8 mouse cellular contexts compared by ENCODE assay signal in the genomic region with DNA sequence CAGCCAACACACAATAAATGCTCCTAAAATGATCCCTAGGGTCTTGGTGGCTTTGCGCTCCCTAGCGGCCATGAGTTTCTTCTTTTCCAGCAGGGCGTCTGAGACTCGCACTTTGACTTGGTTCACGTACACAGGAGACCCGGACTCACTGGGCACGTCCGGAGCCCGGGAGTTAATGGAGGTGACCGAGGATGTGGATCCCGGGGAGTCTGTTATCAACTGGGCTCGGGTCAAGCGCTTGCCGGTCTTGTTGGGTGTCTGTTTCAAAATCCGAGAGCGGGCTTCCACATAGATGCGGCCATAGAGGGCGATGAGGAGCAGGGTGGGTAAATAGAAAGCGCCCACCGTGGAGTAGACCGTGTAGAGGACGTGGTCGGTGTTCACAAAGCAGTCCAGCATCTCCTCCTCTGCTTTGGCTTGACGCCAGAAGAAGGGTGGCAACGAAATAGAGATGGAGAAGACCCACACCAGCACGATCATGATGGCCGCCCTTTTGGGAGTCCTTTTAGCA. TPM values are rescaled to one million over a fixed set of nuclear protein-coding genes. Genes with fewer than 3 reads are reported as not detected.
DNase-seq lines count a peak whose midpoint lies in the region; ATAC-seq and TF ChIP-seq lines count a peak whose summit lies in the region.

No protein-coding gene starts in this region.

- WGBS in cerebellum, adult 2 months: 4% methylated on average over 27 of the region's 27 CpGs
- 3% methylated on average over 27 of the region's 27 CpGs for WGBS in forebrain, embryonic 13.5 days
- WGBS in hindbrain, postnatal 0 days: 2% methylated on average over 27 of the region's 27 CpGs
- WGBS in limb, embryonic 12.5 days: 4% methylated on average over 27 of the region's 27 CpGs
- WGBS in neural tube, embryonic 12.5 days: 2% methylated on average over 27 of the region's 27 CpGs

- H3K4me3 ChIP-seq in cerebellum, adult 2 months (replicated peaks; ENCODE audit: insufficient read depth, low read depth, low read length): no peak overlapping the region
- H3K4me3 ChIP-seq in forebrain, embryonic 13.5 days: peak overlapping the region; percentile 76
- peak overlapping the region; percentile 68 for H3K4me3 ChIP-seq in hindbrain, postnatal 0 days (ENCODE audit: low read length)
- peak overlapping the region; percentile 67 for H3K4me3 ChIP-seq in limb, embryonic 12.5 days (replicated peaks)
- peak overlapping the region; percentile 60 for H3K4me3 ChIP-seq in neural tube, embryonic 12.5 days

- DNase-seq in cerebellum, adult 2 months: no peak
- DNase-seq in cerebellum, adult 11 months: no peak
- peak; percentile 40 for DNase-seq in ZHBTc4 (ENCODE audit: low read depth, low spot score)
- DNase-seq in hindbrain, postnatal 0 days (ENCODE audit: low spot score): peak; percentile 49
- DNase-seq in urinary bladder, postnatal 36 days (ENCODE audit: low spot score in 2 of 2): no peak

- peaks cover 8% of the 10 kb centered on the region; the same call in 1 of the 2 replicates for H3K27me3 ChIP-seq in cerebellum, adult 2 months (ENCODE audit: control insufficient read depth, insufficient read depth, low read length)
- H3K27me3 ChIP-seq in forebrain, embryonic 13.5 days: peaks cover 54% of the 10 kb centered on the region
- H3K27me3 ChIP-seq in hindbrain, postnatal 0 days (ENCODE audit: insufficient read depth, low read length): 0 out of 2 replicates have a peak, but pooled peaks cover 4% of the 10 kb centered on the region
- peaks cover 61% of the 10 kb centered on the region for H3K27me3 ChIP-seq in limb, embryonic 12.5 days
- H3K27me3 ChIP-seq in neural tube, embryonic 12.5 days (replicated peaks): peaks cover 36% of the 10 kb centered on the region

- no peaks in the 10 kb centered on the region for H3K4me1 ChIP-seq in cerebellum, adult 2 months (ENCODE audit: control insufficient read depth, insufficient read depth, low read length)
- H3K4me1 ChIP-seq in forebrain, embryonic 13.5 days: peaks cover 24% of the 10 kb centered on the region
- 0 out of 2 replicates have a peak, but pooled peaks cover 5% of the 10 kb centered on the region for H3K4me1 ChIP-seq in hindbrain, postnatal 0 days (ENCODE audit: insufficient read depth, low read length)
- peaks cover 16% of the 10 kb centered on the region for H3K4me1 ChIP-seq in limb, embryonic 12.5 days (replicated peaks)
- H3K4me1 ChIP-seq in neural tube, embryonic 12.5 days: peaks cover 21% of the 10 kb centered on the region

- no peaks in the 10 kb centered on the region for H3K36me3 ChIP-seq in forebrain, embryonic 13.5 days (ENCODE audit: poor library complexity, severe bottlenecking)
- H3K36me3 ChIP-seq in hindbrain, postnatal 0 days (ENCODE audit: insufficient read depth, low read length): no peaks in the 10 kb centered on the region
- no peaks in the 10 kb centered on the region for H3K36me3 ChIP-seq in limb, embryonic 12.5 days
- H3K36me3 ChIP-seq in neural tube, embryonic 12.5 days: no peaks in the 10 kb centered on the region

- no peak overlapping the region for H3K9ac ChIP-seq in forebrain, embryonic 13.5 days
- H3K9ac ChIP-seq in hindbrain, postnatal 0 days (replicated peaks; ENCODE audit: low read length): peak overlapping the region; percentile 62
- H3K9ac ChIP-seq in limb, embryonic 12.5 days (replicated peaks): no peak overlapping the region
- H3K9ac ChIP-seq in neural tube, embryonic 12.5 days: no peak overlapping the region

- TF ChIP-seq CTCF in cerebellum, adult 2 months (IDR thresholded peaks at IDR 0.05; ENCODE audit: borderline replicate concordance, insufficient read depth, low read depth, low read length): 0 out of 2 replicates have a peak, but pooled peaks have one; percentile 5
- TF ChIP-seq CTCF in hindbrain, postnatal 0 days (IDR thresholded peaks at IDR 0.05; ENCODE audit: low read depth): peak; percentile 54

- no peak for TF ChIP-seq POLR2A in cerebellum, adult 2 months (IDR thresholded peaks at IDR 0.05; ENCODE audit: borderline replicate concordance, insufficient read depth, low read length)

- no peak overlapping the region for H3K27ac ChIP-seq in cerebellum, adult 2 months (ENCODE audit: insufficient read depth, low read length)
- H3K27ac ChIP-seq in forebrain, embryonic 13.5 days: no peak overlapping the region
- 0 out of 2 replicates have a peak overlapping the region, but pooled peaks have one; percentile 76 for H3K27ac ChIP-seq in hindbrain, postnatal 0 days
- H3K27ac ChIP-seq in limb, embryonic 12.5 days: no peak overlapping the region
- no peak overlapping the region for H3K27ac ChIP-seq in neural tube, embryonic 12.5 days

- ATAC-seq in forebrain, embryonic 13.5 days: peak; percentile 7
- ATAC-seq in hindbrain, postnatal 0 days: peak; percentile 25
- 0 out of 2 replicates have a peak, but pooled peaks have one; percentile 18 for ATAC-seq in limb, embryonic 12.5 days (ENCODE audit: insufficient number of reproducible peaks, insufficient read depth, low FRiP score, low TSS enrichment, low read depth)
- no peak for ATAC-seq in neural tube, embryonic 12.5 days (ENCODE audit: low FRiP score, low read depth)

- peak overlapping the region; percentile 100 for H3K4me2 ChIP-seq in forebrain, embryonic 13.5 days
- peak overlapping the region; percentile 99 for H3K4me2 ChIP-seq in hindbrain, postnatal 0 days (ENCODE audit: low read depth, low read length)
- H3K4me2 ChIP-seq in limb, embryonic 12.5 days: peak overlapping the region; percentile 99
- peak overlapping the region; percentile 98 for H3K4me2 ChIP-seq in neural tube, embryonic 12.5 days (replicated peaks)

- H3K9me3 ChIP-seq in forebrain, embryonic 13.5 days (replicated peaks): no peaks in the 10 kb centered on the region
- no peaks in the 10 kb centered on the region for H3K9me3 ChIP-seq in hindbrain, postnatal 0 days (ENCODE audit: low read length)
- H3K9me3 ChIP-seq in limb, embryonic 12.5 days: no peaks in the 10 kb centered on the region
- no peaks in the 10 kb centered on the region for H3K9me3 ChIP-seq in neural tube, embryonic 12.5 days

RNA-seq across cellular contexts. Expression of a gene that starts 2.0 kb away (rescaled TPM):
- polyA plus RNA-seq in cerebellum, adult 2 months (2012; rRNA removed): 11.5 and 12.1 TPM in 2 replicates
- polyA plus RNA-seq in forebrain, embryonic 13.5 days (2015; fragmentation: Nextera tagmentation; extraction: Ambion mirVana): 0.23 and 0.53 TPM in 2 replicates
- total RNA-seq in hindbrain, postnatal 0 days (2014; rRNA removed): 25.6 and 30.4 TPM in 2 replicates
- polyA plus RNA-seq in hindbrain, postnatal 0 days (2015; fragmentation: Nextera tagmentation; extraction: Ambion mirVana): 5.0 and 5.3 TPM in 2 replicates
- polyA plus RNA-seq in limb, embryonic 12.5 days (2016; fragmentation: Nextera tagmentation; extraction: Ambion mirVana): 0.52 and 0.55 TPM in 2 replicates
- polyA plus RNA-seq in neural tube, embryonic 12.5 days (2016; fragmentation: Nextera tagmentation; extraction: Ambion mirVana): 0.44 and 0.57 TPM in 2 replicates

Comparison
In these comparisons a context has a peak if more than half of its experiments do, and no peak if none do; other contexts are left out.
1. DNase-seq: peak in ZHBTc4 (single experiment) and hindbrain, postnatal 0 days (single experiment); none in cerebellum, adult 2 months (0 of 2), cerebellum, adult 11 months (single experiment) and urinary bladder, postnatal 36 days (0 of 2).
2. Peak in every context shown above with its lines, with median percentiles within 50 percentile points of each other: H3K4me2 ChIP-seq.